Mouse (Mus musculus) neural tube, embryonic 14.5 days (tissue): ENCODE results near the gene Olfr469. TPM values are rescaled to one million over a fixed set of nuclear protein-coding genes. Genes with fewer than 3 reads are reported as not detected.
"Not testable (repeated sequence)": the region's sequence is repeated elsewhere in the genome, so short reads cannot be mapped to it uniquely, and the experiment has no call there.

Experiments used
- ATAC-seq: fragments of 200-750 bp; cut with Nextera tagmentation; 2 replicates; pipeline ENCODE4 v1.8.0; 2017; ENCODE audit warnings: low read depth, mild to moderate bottlenecking, moderate TSS enrichment, moderate library complexity
- H3K27ac ChIP-seq: fragments of 300-500 bp; sonication (generic); 2 replicates; pipeline ENCODE4 v1.5.1; 2014; ENCODE audit warnings: low read depth, mild to moderate bottlenecking, control low read depth, low read length, moderate library complexity, mixed read lengths
- H3K27me3 ChIP-seq: fragments of 300-500 bp; sonication (generic); 2 replicates; pipeline ENCODE4 v1.6.1; 2014; ENCODE audit warnings: low read length; ENCODE audit not compliant: control insufficient read depth, insufficient read depth
- H3K36me3 ChIP-seq: fragments of 300-500 bp; sonication (generic); 2 replicates; pipeline ENCODE4 v1.6.1; 2014; ENCODE audit warnings: low read length, mixed read lengths; ENCODE audit not compliant: control insufficient read depth, insufficient read depth
- H3K4me1 ChIP-seq: fragments of 300-500 bp; sonication (generic); 2 replicates; pipeline ENCODE4 v1.6.1; 2014; ENCODE audit warnings: low read length; ENCODE audit not compliant: control insufficient read depth, insufficient read depth
- H3K4me2 ChIP-seq: fragments of 300-500 bp; sonication (generic); 2 replicates; pipeline ENCODE4 v1.6.1; 2014; ENCODE audit warnings: mild to moderate bottlenecking, low read depth, low read length, control low read depth
- H3K4me3 ChIP-seq: fragments of 300-500 bp; sonication (generic); 2 replicates; pipeline ENCODE4 v1.5.1; 2014; ENCODE audit warnings: low read depth, low read length, control low read depth, mixed read lengths
- H3K9ac ChIP-seq: fragments of 300-500 bp; sonication (generic); replicated peaks from 2 replicates; pipeline ENCODE4 v1.6.1; 2014; ENCODE audit warnings: low read depth, mild to moderate bottlenecking, control low read depth, low read length, mixed read lengths
- H3K9me3 ChIP-seq: fragments of 300-500 bp; sonication (generic); 2 replicates; pipeline ENCODE4 v1.6.1; 2016; ENCODE audit warnings: low read length; ENCODE audit not compliant: control insufficient read depth
- WGBS: fragments of 180-500 bp; shearing (Covaris S2); extraction: QIAGEN DNeasy Blood & Tissue Kit; methylation state at CpG from one replicate; pipeline ENCODE4 v1.1.7; 2014; 5-methylcytosine and 5-hydroxymethylcytosine counted together
- polyA plus RNA-seq: library from polyadenylated mRNA; unstranded; fragments of >200 nt; fragmentation: Nextera tagmentation; extraction: Ambion mirVana; gene quantifications from 2 replicates; pipeline ENCODE4 v1.2.1, GENCODE M21; 2014

Gene Olfr469
- polyA plus RNA-seq, result not detected in 2 replicates

GRCm38 (mm10) chr7:107825441-107825840, at the start of gene Olfr469:
Olfr469 (minus strand) TSS chr7:107825541.
- H3K4me3 ChIP-seq, H3K9me3 ChIP-seq, H3K4me1 ChIP-seq, H3K9ac ChIP-seq, H3K27me3 ChIP-seq, H3K4me2 ChIP-seq, H3K27ac ChIP-seq, ATAC-seq, H3K36me3 ChIP-seq: not testable (repeated sequence)

- H3K4me2 ChIP-seq, H3K27me3 ChIP-seq, H3K27ac ChIP-seq, H3K4me3 ChIP-seq, ATAC-seq, H3K9me3 ChIP-seq, H3K36me3 ChIP-seq, H3K4me1 ChIP-seq, H3K9ac ChIP-seq: not testable (repeated sequence)
- WGBS, result 90% methylated on average over 1 of the region's 1 CpGs
Observed at GRCm38 (mm10) chr7:107847390-107847789, 22.0 kb upstream of the Olfr469 start, which contains the start of gene Olfr470. Olfr470 (minus strand) TSS chr7:107847490.

- Histone ChIP-seq H3K27ac (no peak overlapping the region), H3K9ac (no peak overlapping the region), H3K4me2 (no peak overlapping the region), H3K4me1 (no peaks in the 10 kb centered on the region), H3K9me3 (no peaks in the 10 kb centered on the region), H3K27me3 (no peaks in the 10 kb centered on the region), H3K4me3 (no peak overlapping the region), H3K36me3 (no peaks in the 10 kb centered on the region)
- WGBS, result 89% methylated on average over 1 of the region's 1 CpGs
- ATAC-seq, result no peak
Observed at GRCm38 (mm10) chr7:107841719-107842118, 16.4 kb upstream of the Olfr469 start.

GRCm38 (mm10) chr7:107823867-107824266, 1.5 kb downstream of the Olfr469 start:
- H3K27ac ChIP-seq, H3K27me3 ChIP-seq, H3K4me1 ChIP-seq, H3K4me2 ChIP-seq, H3K4me3 ChIP-seq, ATAC-seq, H3K9ac ChIP-seq, H3K36me3 ChIP-seq, H3K9me3 ChIP-seq: not testable (repeated sequence)
- 80% methylated on average over 2 of the region's 2 CpGs for WGBS

- no peak for ATAC-seq
- H3K9me3 ChIP-seq, result no peaks in the 10 kb centered on the region
Observed at GRCm38 (mm10) chr7:107819442-107819841, 5.9 kb downstream of the Olfr469 start.

GRCm38 (mm10) chr7:107811963-107812362, 13.4 kb downstream of the Olfr469 start, which contains the start of gene Olfr467:
Olfr467 (plus strand) TSS chr7:107812263.
- no peaks in the 10 kb centered on the region for H3K4me1 ChIP-seq
- no peak within 1 kb of the TSS for H3K9ac ChIP-seq
- no peak for ATAC-seq
- no peak within 1 kb of the TSS for H3K4me3 ChIP-seq
- H3K9me3 ChIP-seq, result no peaks in the 10 kb centered on the region
- H3K27me3 ChIP-seq, result no peaks in the 10 kb centered on the region
- H3K4me2 ChIP-seq, result no peak within 1 kb of the TSS
- H3K27ac ChIP-seq, result no peak within 1 kb of the TSS
- no peaks in the 10 kb centered on the region for H3K36me3 ChIP-seq

More at GRCm38 (mm10) chr7:107819442-107819841, 5.9 kb downstream of the Olfr469 start:
- Histone ChIP-seq H3K4me1 (no peaks in the 10 kb centered on the region), H3K27me3 (no peaks in the 10 kb centered on the region), H3K27ac (no peak overlapping the region), H3K9ac (no peak overlapping the region), H3K4me2 (no peak overlapping the region), H3K36me3 (no peaks in the 10 kb centered on the region), H3K4me3 (no peak overlapping the region)

GRCm38 (mm10) chr7:107802138-107802537, 23.2 kb downstream of the Olfr469 start:
- Histone ChIP-seq H3K9me3 (no peaks in the 10 kb centered on the region), H3K4me1 (no peaks in the 10 kb centered on the region), H3K4me2 (no peak overlapping the region), H3K27ac (no peak overlapping the region), H3K9ac (no peak overlapping the region), H3K27me3 (no peaks in the 10 kb centered on the region), H3K4me3 (no peak overlapping the region), H3K36me3 (no peaks in the 10 kb centered on the region)
- WGBS, result 82% methylated on average over 3 of the region's 3 CpGs
- no peak for ATAC-seq

- Histone ChIP-seq H3K27me3 (no peaks in the 10 kb centered on the region), H3K9ac (no peak within 1 kb of the TSS), H3K9me3 (no peaks in the 10 kb centered on the region), H3K4me3 (no peak within 1 kb of the TSS), H3K36me3 (no peaks in the 10 kb centered on the region), H3K4me1 (no peaks in the 10 kb centered on the region), H3K4me2 (no peak within 1 kb of the TSS), H3K27ac (no peak within 1 kb of the TSS)
- WGBS, result 97% methylated on average over 2 of the region's 2 CpGs
- no peak for ATAC-seq
Observed at GRCm38 (mm10) chr7:107801108-107801507, 24.2 kb downstream of the Olfr469 start, which contains the start of gene Ovch2. Ovch2 (minus strand) TSS chr7:107801208.

GRCm38 (mm10) chr7:107796500-107796899, 28.8 kb downstream of the Olfr469 start:
- Histone ChIP-seq H3K27ac (no peak overlapping the region), H3K4me3 (no peak overlapping the region), H3K9me3 (no peaks in the 10 kb centered on the region), H3K36me3 (no peaks in the 10 kb centered on the region), H3K9ac (no peak overlapping the region), H3K4me1 (no peaks in the 10 kb centered on the region), H3K4me2 (no peak overlapping the region), H3K27me3 (no peaks in the 10 kb centered on the region)
- no peak for ATAC-seq
- WGBS, result 89% methylated on average over 2 of the region's 2 CpGs
